Mouse (Mus musculus): ENCODE results near the gene Asna1. TPM values are rescaled to one million over a fixed set of nuclear protein-coding genes. Genes with fewer than 3 reads are reported as not detected.
A peak's percentile ranks its signal among the peaks of the same experiment; 100 is the strongest.

Asna1 gene
- polyA plus RNA-seq, 1 experiment, result 253 TPM

- H3K36me3 ChIP-seq (ENCODE audit: control insufficient read depth, insufficient read depth), result no peaks in the 10 kb centered on the region
- H3K27me3 ChIP-seq (ENCODE audit: control insufficient read depth, insufficient read depth, insufficient read length), result no peaks in the 10 kb centered on the region
- no peak overlapping the region for H3K4me3 ChIP-seq (ENCODE audit: insufficient read depth, poor library complexity, severe bottlenecking)
- H3K79me2 ChIP-seq (ENCODE audit: control insufficient read depth, insufficient read depth), result no peaks in the 10 kb centered on the region
- no peaks in the 10 kb centered on the region for H3K79me3 ChIP-seq (ENCODE audit: low read depth)
- H3ac ChIP-seq (ENCODE audit: control insufficient read depth, insufficient read length, low read depth), result peak overlapping the region; percentile 8
- no peak for TF ChIP-seq CTCF (IDR thresholded peaks at IDR 0.05; ENCODE audit: control insufficient read depth, insufficient read depth, insufficient read length)
- TF ChIP-seq MYOG (IDR thresholded peaks at IDR 0.05; ENCODE audit: control insufficient read depth, extremely low read depth, insufficient read length), result no peak
- TF ChIP-seq FOSL1 (IDR thresholded peaks at IDR 0.05; ENCODE audit: insufficient read depth, low read length, poor library complexity, severe bottlenecking), result no peak
- no peak for TF ChIP-seq MAX (IDR thresholded peaks at IDR 0.05)
- no peak for TF ChIP-seq CEBPB (IDR thresholded peaks at IDR 0.05; ENCODE audit: low read depth)
- no peak for TF ChIP-seq USF1 (IDR thresholded peaks at IDR 0.05; ENCODE audit: low read depth)
- no peak for TF ChIP-seq MYOD1 (IDR thresholded peaks at IDR 0.05; ENCODE audit: control insufficient read depth, insufficient read length, low read depth)
Measured at GRCm38 (mm10) chr8:84989311-84989731, 35.8 kb downstream of the Asna1 start.

GRCm38 (mm10) chr8:84987903-84988302 is 37.2 kb downstream of the Asna1 start:
- no peak overlapping the region for H3ac ChIP-seq (ENCODE audit: control insufficient read depth, insufficient read length, low read depth)
- H3K36me3 ChIP-seq (ENCODE audit: control insufficient read depth, insufficient read depth), result no peaks in the 10 kb centered on the region
- no peaks in the 10 kb centered on the region for H3K79me2 ChIP-seq (ENCODE audit: control insufficient read depth, insufficient read depth)
- no peaks in the 10 kb centered on the region for H3K79me3 ChIP-seq (ENCODE audit: low read depth)
- no peak for TF ChIP-seq USF1 (IDR thresholded peaks at IDR 0.05; ENCODE audit: low read depth)
- TF ChIP-seq CEBPB (IDR thresholded peaks at IDR 0.05; ENCODE audit: low read depth), result no peak
- no peak for TF ChIP-seq MYOD1 (IDR thresholded peaks at IDR 0.05; ENCODE audit: control insufficient read depth, insufficient read length, low read depth)
- no peak for TF ChIP-seq MAX (IDR thresholded peaks at IDR 0.05)
- no peak for TF ChIP-seq CTCF (IDR thresholded peaks at IDR 0.05; ENCODE audit: control insufficient read depth, insufficient read depth, insufficient read length)
- TF ChIP-seq FOSL1 (IDR thresholded peaks at IDR 0.05; ENCODE audit: insufficient read depth, low read length, poor library complexity, severe bottlenecking), result no peak
- TF ChIP-seq MYOG (IDR thresholded peaks at IDR 0.05; ENCODE audit: control insufficient read depth, extremely low read depth, insufficient read length), result no peak
- no peaks in the 10 kb centered on the region for H3K27me3 ChIP-seq (ENCODE audit: control insufficient read depth, insufficient read depth, insufficient read length)
- H3K4me3 ChIP-seq (ENCODE audit: insufficient read depth, poor library complexity, severe bottlenecking), result no peak overlapping the region

GRCm38 (mm10) chr8:84987388-84987787 is 37.7 kb downstream of the Asna1 start:
- H3K79me3 ChIP-seq (ENCODE audit: low read depth), result no peaks in the 10 kb centered on the region
- H3K27me3 ChIP-seq (ENCODE audit: control insufficient read depth, insufficient read depth, insufficient read length), result no peaks in the 10 kb centered on the region
- H3ac ChIP-seq (ENCODE audit: control insufficient read depth, insufficient read length, low read depth), result no peak overlapping the region
- TF ChIP-seq CTCF (IDR thresholded peaks at IDR 0.05; ENCODE audit: control insufficient read depth, insufficient read depth, insufficient read length) (no peak), MYOG (IDR thresholded peaks at IDR 0.05; ENCODE audit: control insufficient read depth, extremely low read depth, insufficient read length) (no peak), MYOD1 (IDR thresholded peaks at IDR 0.05; ENCODE audit: control insufficient read depth, insufficient read length, low read depth) (no peak), USF1 (IDR thresholded peaks at IDR 0.05; ENCODE audit: low read depth) (no peak), MAX (IDR thresholded peaks at IDR 0.05) (no peak), FOSL1 (IDR thresholded peaks at IDR 0.05; ENCODE audit: insufficient read depth, low read length, poor library complexity, severe bottlenecking) (no peak), CEBPB (IDR thresholded peaks at IDR 0.05; ENCODE audit: low read depth) (no peak)
- no peaks in the 10 kb centered on the region for H3K36me3 ChIP-seq (ENCODE audit: control insufficient read depth, insufficient read depth)
- no peak overlapping the region for H3K4me3 ChIP-seq (ENCODE audit: insufficient read depth, poor library complexity, severe bottlenecking)
- H3K79me2 ChIP-seq (ENCODE audit: control insufficient read depth, insufficient read depth), result no peaks in the 10 kb centered on the region

GRCm38 (mm10) chr8:84986379-84986945 is 38.6 kb downstream of the Asna1 start:
- no peaks in the 10 kb centered on the region for H3K79me2 ChIP-seq (ENCODE audit: control insufficient read depth, insufficient read depth)
- peak overlapping the region; percentile 66 for H3ac ChIP-seq (ENCODE audit: control insufficient read depth, insufficient read length, low read depth)
- no peaks in the 10 kb centered on the region for H3K27me3 ChIP-seq (ENCODE audit: control insufficient read depth, insufficient read depth, insufficient read length)
- no peak overlapping the region for H3K4me3 ChIP-seq (ENCODE audit: insufficient read depth, poor library complexity, severe bottlenecking)
- no peaks in the 10 kb centered on the region for H3K79me3 ChIP-seq (ENCODE audit: low read depth)
- TF ChIP-seq CTCF (IDR thresholded peaks at IDR 0.05; ENCODE audit: control insufficient read depth, insufficient read depth, insufficient read length), result no peak
- no peak for TF ChIP-seq MYOD1 (IDR thresholded peaks at IDR 0.05; ENCODE audit: control insufficient read depth, insufficient read length, low read depth)
- no peak for TF ChIP-seq MAX (IDR thresholded peaks at IDR 0.05)
- TF ChIP-seq CEBPB (IDR thresholded peaks at IDR 0.05; ENCODE audit: low read depth), result no peak
- TF ChIP-seq MYOG (IDR thresholded peaks at IDR 0.05; ENCODE audit: control insufficient read depth, extremely low read depth, insufficient read length), result no peak
- no peaks in the 10 kb centered on the region for H3K36me3 ChIP-seq (ENCODE audit: control insufficient read depth, insufficient read depth)

- no peaks in the 10 kb centered on the region for H3K27me3 ChIP-seq (ENCODE audit: control insufficient read depth, insufficient read depth, insufficient read length)
- peak overlapping the region; percentile 16 for H3K4me3 ChIP-seq (ENCODE audit: insufficient read depth, poor library complexity, severe bottlenecking)
- TF ChIP-seq MYOD1 (IDR thresholded peaks at IDR 0.05; ENCODE audit: control insufficient read depth, insufficient read length, low read depth), result peak; percentile 44
- peak; percentile 94 for TF ChIP-seq MAX (IDR thresholded peaks at IDR 0.05)
- no peak for TF ChIP-seq MYOG (IDR thresholded peaks at IDR 0.05; ENCODE audit: control insufficient read depth, extremely low read depth, insufficient read length)
- no peak for TF ChIP-seq CTCF (IDR thresholded peaks at IDR 0.05; ENCODE audit: control insufficient read depth, insufficient read depth, insufficient read length)
- TF ChIP-seq CEBPB (IDR thresholded peaks at IDR 0.05; ENCODE audit: low read depth), result no peak
- TF ChIP-seq USF1 (IDR thresholded peaks at IDR 0.05; ENCODE audit: low read depth), result no peak
- TF ChIP-seq FOSL1 (IDR thresholded peaks at IDR 0.05; ENCODE audit: insufficient read depth, low read length, poor library complexity, severe bottlenecking), result peak; percentile 62
- H3ac ChIP-seq (ENCODE audit: control insufficient read depth, insufficient read length, low read depth), result peak overlapping the region; percentile 66
- H3K79me2 ChIP-seq (ENCODE audit: control insufficient read depth, insufficient read depth), result no peaks in the 10 kb centered on the region
- no peaks in the 10 kb centered on the region for H3K79me3 ChIP-seq (ENCODE audit: low read depth)
- H3K36me3 ChIP-seq (ENCODE audit: control insufficient read depth, insufficient read depth), result no peaks in the 10 kb centered on the region
Measured at GRCm38 (mm10) chr8:84985684-84986378, 39.2 kb downstream of the Asna1 start.
